Mouse (Mus musculus): ENCODE data around the gene Cyba. TPM values are rescaled to one million over a fixed set of nuclear protein-coding genes. Genes with fewer than 3 reads are reported as not detected.

Gene Cyba
- 1,044 TPM for polyA plus RNA-seq (2017; shearing (Covaris generic))

DNA sequence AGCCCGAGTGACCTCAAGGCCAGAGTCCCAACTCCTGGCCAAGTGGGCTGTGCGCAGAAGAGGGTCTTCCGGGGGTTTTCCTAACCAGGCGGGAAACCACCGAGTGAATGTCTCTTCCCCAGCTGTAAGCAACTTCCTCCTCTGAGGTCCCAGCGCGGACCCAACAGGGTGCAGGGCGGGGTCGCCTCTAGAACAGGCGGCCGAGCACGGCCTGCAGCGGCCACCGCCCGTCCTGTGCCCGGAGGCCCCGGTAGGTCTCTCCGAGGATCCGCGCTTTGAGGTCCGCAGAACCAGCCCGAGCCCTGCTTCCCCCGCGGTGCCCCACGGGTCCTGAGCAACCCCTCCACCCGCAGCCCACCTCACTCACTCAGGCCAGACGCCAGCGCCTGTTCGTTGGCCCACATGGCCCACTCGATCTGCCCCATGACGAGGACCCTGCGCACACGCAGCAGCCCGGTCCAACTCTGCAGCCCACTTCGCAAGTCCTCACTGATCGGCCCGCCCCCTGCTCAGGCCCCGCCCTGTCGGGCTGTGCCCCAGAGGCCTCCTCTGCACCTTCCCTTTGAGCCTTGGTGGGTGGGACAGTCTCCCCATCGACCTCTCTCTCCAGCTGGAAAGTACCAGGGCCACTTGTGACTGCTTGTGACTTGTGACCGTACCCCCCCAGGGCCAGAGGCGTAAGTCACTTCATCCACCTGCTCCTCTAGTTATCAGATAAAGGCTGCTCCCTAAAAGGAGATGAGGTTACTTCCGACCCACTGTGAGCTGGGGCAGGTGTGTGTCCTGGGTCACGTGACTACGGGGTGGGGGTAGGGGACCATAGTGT, at the start of gene Cyba:
Cyba (minus strand) TSS at position 488 of the 826 bp plus-strand sequence.

DNA sequence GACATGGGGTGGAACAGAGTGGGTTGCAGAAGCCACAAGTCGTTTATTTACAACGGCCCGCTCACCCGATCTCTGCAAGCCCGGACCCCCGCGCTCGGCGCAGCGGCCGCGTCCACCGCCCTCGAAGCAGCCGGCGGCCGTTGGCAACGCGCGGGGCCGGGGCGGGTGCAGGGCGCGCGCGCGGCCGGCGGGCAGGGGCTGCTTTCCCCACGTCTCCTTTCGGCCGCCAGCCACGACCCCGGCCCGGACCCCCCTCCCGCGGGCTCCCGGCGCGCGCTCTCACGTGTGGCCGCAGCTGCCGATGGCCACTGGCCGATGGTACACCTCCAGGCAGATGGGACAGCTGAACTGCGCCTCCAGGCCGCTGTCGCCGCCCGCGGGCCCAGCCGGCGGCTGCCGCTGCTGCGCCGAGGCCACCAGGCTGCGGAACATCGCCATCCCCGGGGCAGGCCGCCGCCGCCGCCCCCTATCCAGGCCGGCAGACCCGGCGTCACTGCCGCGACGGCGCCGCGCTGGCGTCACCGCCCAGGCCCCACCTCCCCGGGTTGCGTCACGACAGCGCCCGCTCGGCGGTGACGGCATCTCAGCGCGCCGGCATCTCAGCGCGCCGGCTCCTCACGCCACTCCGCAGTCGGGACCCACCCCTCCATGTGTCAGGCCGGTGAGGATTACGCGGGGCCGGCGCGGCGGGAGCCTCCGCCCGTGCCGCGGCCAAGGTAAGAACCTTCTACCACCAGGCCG, 43.0 kb upstream of the Cyba start, which contains the start of the genes Rnf166 and Ctu2:
Rnf166 (minus strand) TSS at position 485 of the 741 bp plus-strand sequence.
Ctu2 (plus strand) TSS at position 564 of the 741 bp plus-strand sequence.

DNA sequence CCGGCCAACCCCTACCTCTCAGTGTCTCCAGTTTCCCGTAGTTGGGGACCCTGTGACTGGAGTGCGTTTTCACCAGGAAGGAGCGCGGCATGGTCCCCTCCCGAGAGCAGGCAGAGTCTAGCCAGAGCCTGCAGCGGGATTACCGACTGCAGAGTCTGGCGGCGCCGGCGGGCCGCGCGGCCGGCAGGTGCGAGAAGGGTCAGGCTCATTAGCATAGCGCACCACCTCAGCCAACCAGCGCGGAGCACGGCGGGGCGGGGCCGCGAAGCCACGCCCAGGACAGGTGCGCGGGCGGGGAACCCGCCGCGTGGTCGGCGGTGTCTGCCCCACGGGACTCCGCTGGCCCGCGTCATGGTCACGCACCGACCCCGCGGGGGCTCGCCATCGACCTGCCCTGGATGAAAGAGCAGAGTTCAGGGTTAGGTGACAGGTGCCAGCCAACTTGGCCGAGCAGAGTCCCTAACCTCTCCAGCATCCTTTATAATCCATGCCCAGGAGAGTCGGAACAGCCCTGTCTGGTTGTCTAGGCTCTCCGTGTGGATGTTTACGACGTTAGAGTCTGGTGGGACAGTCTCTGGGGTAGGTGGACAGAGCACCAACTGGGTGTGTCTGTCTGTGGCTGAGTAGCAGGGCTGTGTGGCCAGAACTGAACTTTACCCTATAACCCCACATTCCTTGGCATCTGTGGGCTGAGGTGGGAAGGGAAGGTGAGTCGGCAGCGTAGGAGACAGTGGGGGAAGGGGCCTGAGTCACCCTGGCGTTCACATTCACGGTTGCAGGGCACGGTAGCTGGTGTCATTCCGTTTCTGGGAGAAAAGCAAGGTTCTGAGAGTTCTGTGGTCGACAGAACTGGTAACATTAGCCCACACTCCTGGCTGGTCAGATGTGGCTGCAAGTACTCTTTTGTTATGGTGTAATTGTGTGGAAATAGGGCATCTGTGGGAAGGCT, 28.1 kb upstream of the Cyba start, which contains the start of gene Snai3:
Snai3 (minus strand) TSS at position 210 of the 949 bp plus-strand sequence.

DNA sequence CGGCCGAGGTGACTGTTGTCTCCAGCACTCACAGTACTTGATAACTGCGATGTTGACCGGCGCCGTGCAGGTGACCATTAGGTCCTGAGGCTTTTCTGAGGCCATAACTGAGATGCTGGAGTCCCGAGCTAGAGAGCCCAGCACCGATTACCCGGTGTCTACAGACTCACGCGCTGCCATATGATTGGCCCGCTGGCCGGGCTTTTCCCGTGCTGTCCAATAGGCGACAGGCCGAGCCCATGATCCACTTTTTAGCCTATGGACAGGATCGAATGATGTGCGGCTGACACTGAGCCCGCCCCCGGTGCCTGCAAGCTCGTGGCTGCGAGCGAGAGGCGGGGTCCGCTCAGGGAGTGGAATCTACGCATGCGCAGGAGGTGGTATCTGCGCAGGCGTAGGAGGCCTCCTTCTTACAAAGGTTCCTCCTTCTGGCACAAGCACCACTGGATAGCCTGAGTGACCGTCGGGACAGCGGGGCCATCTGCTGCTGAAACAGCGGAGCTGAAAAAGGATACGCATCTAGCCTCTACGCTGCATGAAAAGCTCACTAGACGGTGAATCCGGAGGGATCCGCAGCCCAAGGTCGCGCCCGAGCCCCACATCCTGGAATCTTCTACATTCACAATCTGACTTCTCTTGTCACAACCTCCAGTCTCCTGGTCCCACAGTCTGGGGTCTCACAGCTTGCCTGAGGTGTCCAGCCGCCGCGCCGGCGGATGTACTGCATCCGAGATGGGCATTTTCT, 10.7 kb upstream of the Cyba start, which contains the start of gene Mvd:
Mvd (minus strand) TSS at position 161 of the 745 bp plus-strand sequence.

DNA sequence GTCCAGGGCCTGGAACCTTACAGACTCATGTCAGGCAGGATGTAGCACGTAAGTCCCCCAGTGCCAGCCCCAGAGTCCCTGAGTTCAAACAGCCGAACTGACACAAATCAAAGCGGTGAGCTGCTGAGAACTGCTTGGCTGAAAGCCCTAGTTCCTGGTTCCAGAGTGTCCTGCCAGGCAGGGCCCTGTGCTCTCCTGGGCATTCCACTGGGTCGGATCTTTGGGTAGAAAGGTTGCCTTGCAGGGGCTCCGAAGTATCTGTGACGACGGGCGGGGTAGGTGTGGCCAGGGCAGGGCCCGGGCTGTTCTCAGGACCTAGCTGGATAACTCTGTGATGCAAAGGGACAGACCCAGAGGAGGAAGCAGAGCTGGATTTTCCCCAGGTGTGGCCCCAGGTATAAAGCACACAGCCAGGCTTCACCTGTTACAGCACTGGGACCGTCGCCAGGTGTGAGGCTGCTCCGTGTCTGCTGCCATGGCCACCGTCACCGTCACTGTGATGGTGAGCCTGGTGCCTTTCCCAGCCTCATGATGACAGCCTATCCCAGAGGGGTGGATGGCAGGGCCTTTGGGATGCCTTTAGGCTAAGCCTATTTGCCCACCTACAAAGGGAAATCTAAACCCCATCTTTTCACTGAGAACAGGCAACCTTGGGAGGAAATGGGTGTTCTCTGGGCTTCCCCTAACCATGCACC, 11.2 kb downstream of the Cyba start, which contains the start of gene Il17c:
Il17c (plus strand) TSS at position 645 of the 695 bp plus-strand sequence.

DNA sequence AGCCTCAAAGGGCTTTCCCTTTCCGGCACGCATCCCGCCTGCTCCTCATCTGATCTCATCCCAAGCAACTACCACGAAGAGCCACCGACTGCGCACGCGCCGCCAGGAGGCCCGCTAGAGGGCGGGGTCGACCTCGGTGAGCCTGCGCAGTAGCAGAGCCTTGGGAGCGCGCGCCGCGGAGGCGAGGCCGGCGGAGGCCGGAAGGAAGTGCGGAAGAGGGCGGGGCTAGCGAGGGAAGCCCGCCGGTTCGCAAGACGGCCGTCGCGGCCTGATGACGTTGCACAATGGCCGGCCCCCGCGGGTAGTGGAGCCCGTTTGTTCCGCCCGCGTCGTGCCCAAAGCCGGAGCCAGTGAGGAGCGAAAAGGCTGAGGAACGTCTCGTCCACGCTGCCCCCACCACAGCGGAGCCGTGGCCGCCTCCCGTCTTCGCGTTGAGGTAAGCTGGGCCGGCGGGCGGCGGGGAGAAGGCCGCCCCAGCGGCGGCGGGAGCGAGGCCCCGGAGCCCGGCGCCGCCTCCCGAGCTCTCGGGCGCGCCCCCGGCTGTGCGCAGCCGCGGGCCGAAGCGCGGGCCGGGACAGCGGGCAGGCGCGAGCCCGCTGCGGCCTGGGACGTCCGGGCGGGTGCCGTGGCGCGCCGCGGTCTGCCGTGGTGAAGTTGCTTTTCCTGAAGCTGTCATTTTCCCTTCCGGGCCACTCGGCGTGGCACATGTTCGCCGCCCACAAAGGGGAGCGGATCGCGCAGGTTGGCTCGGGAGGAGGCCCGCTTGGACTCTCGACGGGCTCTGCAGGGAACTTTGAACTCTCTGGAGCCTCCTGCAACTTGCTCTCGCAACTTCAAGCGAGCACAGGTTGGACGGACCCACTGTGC, 56.1 kb downstream of the Cyba start, which contains the start of gene Zc3h18:
Zc3h18 (plus strand) TSS at position 245 of the 867 bp plus-strand sequence.

Other genes with a start within 250 kb of the Cyba start
- 0.79 TPM for gene Zfpm1, start 150.8 kb downstream of the Cyba start, polyA plus RNA-seq (2017; shearing (Covaris generic))
- gene Trhr2, start 72.2 kb downstream of the Cyba start, polyA plus RNA-seq (2017; shearing (Covaris generic)), result not detected
- gene Zc3h18, start 56.3 kb downstream of the Cyba start, polyA plus RNA-seq (2017; shearing (Covaris generic)), result 53.9 TPM
- 0.92 TPM for gene Il17c, start 10.9 kb downstream of the Cyba start, polyA plus RNA-seq (2017; shearing (Covaris generic))
- gene Mvd, start 10.5 kb upstream of the Cyba start, polyA plus RNA-seq (2017; shearing (Covaris generic)), result 29.2 TPM
- gene Snai3, start 27.8 kb upstream of the Cyba start, polyA plus RNA-seq (2017; shearing (Covaris generic)), result 5.2 TPM
- gene Rnf166, start 43.1 kb upstream of the Cyba start, polyA plus RNA-seq (2017; shearing (Covaris generic)), result 29.5 TPM
- gene Ctu2, start 43.2 kb upstream of the Cyba start, polyA plus RNA-seq (2017; shearing (Covaris generic)), result 70.3 TPM
- 5.2 TPM for gene Piezo1, start 118.4 kb upstream of the Cyba start, polyA plus RNA-seq (2017; shearing (Covaris generic))
- 11.4 TPM for gene Cdt1, start 135.1 kb upstream of the Cyba start, polyA plus RNA-seq (2017; shearing (Covaris generic))
- gene Aprt, start 144.0 kb upstream of the Cyba start, polyA plus RNA-seq (2017; shearing (Covaris generic)), result 264 TPM
- gene Galns, start 178.5 kb upstream of the Cyba start, polyA plus RNA-seq (2017; shearing (Covaris generic)), result 17.2 TPM
- gene Trappc2l, start 178.7 kb upstream of the Cyba start, polyA plus RNA-seq (2017; shearing (Covaris generic)), result 55.9 TPM
- not detected for gene Pabpn1l, start 189.8 kb upstream of the Cyba start, polyA plus RNA-seq (2017; shearing (Covaris generic))

All from CD4-positive, CD25-positive, alpha-beta regulatory T cell, adult 9 weeks (primary cell).